Mouse (Mus musculus) small intestine, adult 2 months (tissue): ENCODE results near the gene Tmem221.

ENCODE experiments used
- CTCF ChIP-seq: fragments of 200-500 bp; IDR thresholded peaks from 2 replicates; pipeline ENCODE4 v1.5.1; 2012; ENCODE audit warnings: low read depth, mild to moderate bottlenecking, control low read depth, inconsistent platforms, low read length, moderate library complexity, mixed read lengths; ENCODE audit not compliant: insufficient replicate concordance, insufficient read length; ENCODE audit errors: extremely low read depth
- POLR2A ChIP-seq: fragments of 200-500 bp; IDR thresholded peaks from 2 replicates; pipeline ENCODE4 v1.6.1; 2012; ENCODE audit warnings: low read depth, mild to moderate bottlenecking, control low read depth, inconsistent platforms, low read length, moderate library complexity

DNA sequence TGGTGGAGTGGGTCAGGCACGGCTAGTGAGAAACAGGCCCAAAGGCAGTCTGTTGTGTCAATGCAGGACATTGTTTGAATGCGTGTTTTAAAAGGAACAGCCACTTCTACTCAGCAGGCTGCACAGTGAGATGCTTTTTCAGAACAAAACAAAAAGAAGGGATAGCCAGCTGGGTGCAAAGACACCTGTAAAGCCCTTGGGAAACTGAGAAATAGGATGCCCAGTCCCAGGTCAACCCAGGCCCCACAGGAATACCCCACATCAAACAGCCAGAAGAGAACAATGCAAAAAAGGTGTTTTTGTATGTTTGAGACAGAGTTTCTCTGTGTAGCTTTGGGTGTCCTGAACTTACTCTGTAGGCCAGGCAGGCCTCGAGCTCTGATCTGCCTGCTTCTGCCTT, 30.1 kb upstream of the Tmem221 start:
- TF ChIP-seq CTCF (no peak), POLR2A (no peak)
